Mouse (Mus musculus) cerebellum, adult 11-12 months (tissue): ENCODE measurements around the gene Ndufv1.
"Not testable (repeated sequence)": the region's sequence is repeated elsewhere in the genome, so short reads cannot be mapped to it uniquely, and the experiment has no call there.

ENCODE experiments used
- DNase-seq: peaks from one replicate; pipeline ENCODE4 v3.0.0; 2022

Gene Ndufv1

GRCm38 (mm10) chr19:3966330-3967075, 46.1 kb downstream of the Ndufv1 start:
- no peak for DNase-seq

DNA sequence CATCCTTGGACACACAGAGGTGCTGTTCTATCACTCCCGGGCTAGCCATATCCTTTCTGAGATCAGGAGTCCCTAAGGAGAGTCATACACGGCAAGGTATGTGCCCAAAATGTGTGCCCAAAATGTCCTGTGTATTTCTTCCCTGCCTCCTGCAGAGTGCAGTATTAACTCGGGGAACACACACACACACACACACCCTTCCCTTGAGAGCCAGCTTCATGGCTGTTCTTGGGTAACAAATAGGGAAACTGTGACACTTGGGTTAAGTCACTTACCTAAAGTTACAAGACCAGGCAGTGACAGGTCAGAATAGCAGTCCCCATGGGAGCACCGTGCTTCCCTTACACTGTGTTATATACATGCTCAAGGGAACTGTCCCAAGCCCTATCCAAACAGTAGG, 48.6 kb downstream of the Ndufv1 start:
- no peak for DNase-seq

- DNase-seq, result no peak
These were observed 50.1 kb downstream of the Ndufv1 start for GRCm38 (mm10) chr19:3962469-3962868.

DNA sequence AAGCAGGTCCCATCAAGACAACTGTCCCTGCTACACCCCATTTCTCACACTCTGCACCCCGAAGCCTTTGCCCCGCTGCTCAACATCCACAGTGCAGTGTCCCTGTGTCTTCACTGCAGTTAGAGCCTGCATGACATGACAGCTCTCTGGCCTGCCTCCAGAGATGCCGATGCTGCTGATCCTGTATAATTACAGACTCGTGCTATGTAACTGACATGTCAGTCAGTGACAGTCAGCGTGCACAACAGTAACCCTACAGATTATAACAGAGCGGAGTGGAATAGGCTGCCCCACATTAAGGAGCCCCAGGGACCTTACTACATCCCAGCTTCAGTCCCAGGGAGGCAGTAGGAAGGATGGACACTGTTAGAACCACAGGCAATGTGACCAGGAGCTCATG, 50.8 kb downstream of the Ndufv1 start:
- DNase-seq, result not testable (repeated sequence)

DNA sequence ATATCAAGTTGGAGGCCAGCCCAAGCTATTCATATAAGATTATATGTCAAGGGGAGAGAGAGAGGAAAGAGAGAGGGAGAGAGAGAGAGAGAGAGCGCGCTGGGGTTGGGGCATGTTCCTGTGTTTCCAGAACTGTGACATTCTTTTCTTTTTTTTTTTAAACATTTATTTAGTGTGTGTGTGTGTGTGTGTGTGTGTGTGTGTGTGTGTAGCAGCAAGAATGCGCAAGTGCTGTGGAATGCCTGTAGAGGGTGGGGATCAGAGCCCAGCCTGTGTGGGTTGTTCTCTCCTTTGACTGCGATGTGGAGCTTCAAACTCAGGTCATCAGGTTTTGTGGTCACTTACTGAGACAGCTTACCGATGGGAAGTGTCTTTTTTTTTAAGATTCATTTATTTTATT, 52.4 kb downstream of the Ndufv1 start:
- DNase-seq, result no peak

- DNase-seq, result no peak
These were observed 53.6 kb downstream of the Ndufv1 start for GRCm38 (mm10) chr19:3959030-3959429.

DNA sequence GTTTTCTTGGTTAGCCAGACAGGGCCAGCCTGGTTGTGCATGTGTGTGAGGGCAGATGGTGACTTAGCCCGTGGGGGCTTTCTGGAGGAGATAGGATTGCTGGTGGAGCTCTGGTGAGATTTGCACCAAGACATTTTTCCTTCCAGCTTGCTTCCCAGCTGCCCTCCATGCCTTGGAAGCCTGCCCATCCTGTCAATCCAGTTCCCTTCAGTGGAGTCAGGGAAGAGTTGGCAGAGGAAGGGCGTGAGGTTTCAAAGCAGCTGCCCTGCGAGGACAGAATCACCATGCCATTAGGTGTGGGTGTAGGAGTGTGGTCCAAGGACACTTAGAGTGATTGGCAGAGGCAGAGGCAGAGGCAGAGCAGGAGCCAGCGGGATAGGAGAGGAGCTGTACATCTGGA, 54.1 kb downstream of the Ndufv1 start, which contains the start of gene Aldh3b3:
Gene Aldh3b3, plus strand, starts transcription at position 176 of the 400 bp plus-strand sequence.
- no peak for DNase-seq
